Mouse (Mus musculus): ENCODE results near the gene Pdlim5.

Pdlim5 gene

GRCm38 (mm10) chr3:142394796-142395508 is 544 bp downstream of the Pdlim5 start:
- peak; percentile 21 for DNase-seq (ENCODE audit: low spot score)

DNA sequence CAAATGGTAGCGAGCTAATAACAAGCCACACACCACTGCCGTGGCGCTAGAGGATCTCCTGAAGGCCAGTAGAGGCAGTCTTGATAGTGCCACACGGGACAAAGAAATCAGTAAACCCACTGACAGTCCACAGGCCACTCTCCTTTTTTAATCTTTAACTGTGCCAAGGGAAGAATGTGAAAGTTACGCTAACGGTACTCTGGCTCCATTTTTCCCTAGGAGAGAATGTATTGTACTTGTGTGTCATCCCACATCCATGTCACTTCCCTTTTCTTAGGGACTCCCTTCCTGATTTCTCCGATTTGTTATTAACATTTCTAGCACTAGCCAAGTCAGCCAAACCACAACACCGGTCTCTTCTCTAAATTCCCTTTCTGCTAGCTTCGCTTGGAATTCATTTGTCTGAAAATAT is 1.5 kb downstream of the Pdlim5 start:
- DNase-seq (ENCODE audit: low spot score), result no peak

- no peak for DNase-seq (ENCODE audit: low spot score)
Measured at GRCm38 (mm10) chr3:142391531-142391930, 4.0 kb downstream of the Pdlim5 start.

DNA sequence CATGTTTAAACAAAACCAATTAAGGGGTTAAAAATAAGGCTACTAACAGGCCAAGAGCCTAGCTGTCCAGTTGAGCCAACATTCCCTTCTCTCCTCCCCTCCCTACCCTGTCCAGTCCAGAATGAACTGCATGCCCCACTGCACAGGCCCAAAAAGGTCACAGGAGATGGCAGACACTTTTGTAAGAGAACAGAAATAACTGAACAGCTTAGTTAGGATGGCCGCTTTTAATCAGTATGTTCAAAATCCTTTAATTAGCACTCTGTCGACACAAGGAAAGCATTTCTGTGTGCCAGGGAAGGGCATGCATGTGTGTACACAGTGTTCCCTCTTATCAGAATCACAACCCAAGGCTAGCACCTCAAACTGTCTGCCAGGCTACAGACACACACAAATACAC is 5.2 kb downstream of the Pdlim5 start:
- DNase-seq (ENCODE audit: low spot score), result no peak

GRCm38 (mm10) chr3:142388189-142388588 is 7.3 kb downstream of the Pdlim5 start:
- DNase-seq (ENCODE audit: low spot score), result no peak

DNA sequence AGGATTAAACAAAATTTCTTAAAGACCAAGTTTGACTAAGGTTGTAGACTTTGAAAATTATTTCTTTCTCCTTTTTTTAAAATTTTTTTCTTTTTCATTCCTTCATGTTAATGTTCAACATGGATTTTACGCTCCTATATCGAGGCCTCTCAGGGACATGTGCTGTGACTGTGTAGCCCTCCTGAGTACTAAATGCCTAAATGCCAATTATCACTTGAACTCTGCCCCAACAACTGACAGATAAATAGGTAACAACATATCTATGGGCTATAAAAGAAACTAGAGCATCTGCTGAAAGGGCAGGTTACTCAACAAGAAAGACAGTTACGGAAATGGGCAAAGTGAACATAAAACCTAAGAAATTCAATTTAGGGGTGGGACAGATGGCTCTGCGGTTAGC is 9.0 kb downstream of the Pdlim5 start:
- DNase-seq (ENCODE audit: low spot score), result no peak

DNA sequence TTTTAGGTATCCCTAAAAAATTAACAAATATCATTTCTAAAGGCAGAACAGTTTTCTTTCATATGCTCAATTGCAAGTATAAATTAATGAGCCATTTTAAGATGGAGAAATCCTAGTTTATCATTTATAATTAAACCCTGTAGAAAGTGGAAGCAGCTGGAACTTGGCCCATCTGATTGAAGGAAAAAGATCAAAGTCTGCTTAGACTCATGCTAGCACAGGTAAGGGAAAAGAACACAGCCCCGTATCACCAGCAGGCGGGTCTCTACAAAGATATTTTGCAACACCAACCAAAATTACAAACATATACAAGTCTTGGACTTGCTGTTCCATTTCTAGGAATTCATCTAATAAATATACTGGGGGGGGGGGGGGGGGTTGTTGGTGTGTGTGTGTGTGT is 9.8 kb downstream of the Pdlim5 start:
- no peak for DNase-seq (ENCODE audit: low spot score)

DNA sequence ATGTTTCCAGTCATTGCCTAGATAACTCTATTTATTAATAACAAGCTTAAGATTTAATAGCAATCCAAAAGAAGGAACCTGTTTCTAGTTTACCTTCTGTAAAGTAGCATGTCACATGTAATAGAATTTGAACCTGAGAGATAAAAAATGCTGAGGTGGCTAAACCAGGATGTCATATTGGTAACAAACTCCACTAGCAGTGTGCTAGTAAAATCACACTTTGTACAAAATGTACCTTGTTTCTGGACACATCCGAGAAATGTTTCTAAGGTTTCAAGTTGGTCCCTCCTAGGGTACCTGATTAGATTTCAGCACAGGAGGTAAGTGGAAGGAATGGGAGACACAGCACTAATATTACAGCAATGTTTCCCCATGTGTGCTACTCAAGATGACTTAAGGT is 18.9 kb downstream of the Pdlim5 start:
- no peak for DNase-seq (ENCODE audit: low spot score)

DNA sequence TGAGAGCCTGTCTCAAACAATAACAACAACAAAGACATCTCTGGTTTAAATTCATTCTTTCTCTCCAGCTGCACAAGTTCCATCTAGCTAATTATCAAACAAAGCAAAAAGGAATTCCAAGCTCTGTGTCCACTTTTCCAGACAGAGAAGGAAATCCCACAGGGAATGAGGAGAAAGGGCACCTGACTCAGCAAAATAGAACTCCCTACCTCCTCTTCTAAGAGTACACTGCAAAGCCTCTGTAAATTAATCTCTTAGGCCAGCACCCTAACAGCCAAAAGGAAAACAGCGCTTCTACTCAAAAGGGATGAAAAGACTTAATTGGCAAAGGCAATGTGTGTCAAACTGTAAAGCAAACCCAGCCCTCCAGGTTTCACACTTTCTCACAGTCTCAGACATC is 20.4 kb downstream of the Pdlim5 start:
- DNase-seq (ENCODE audit: low spot score), result no peak

GRCm38 (mm10) chr3:142372465-142373147 is 22.9 kb downstream of the Pdlim5 start:
- no peak for DNase-seq (ENCODE audit: low spot score)

GRCm38 (mm10) chr3:142368411-142368810 is 27.1 kb downstream of the Pdlim5 start:
- no peak for DNase-seq (ENCODE audit: low spot score)

DNA sequence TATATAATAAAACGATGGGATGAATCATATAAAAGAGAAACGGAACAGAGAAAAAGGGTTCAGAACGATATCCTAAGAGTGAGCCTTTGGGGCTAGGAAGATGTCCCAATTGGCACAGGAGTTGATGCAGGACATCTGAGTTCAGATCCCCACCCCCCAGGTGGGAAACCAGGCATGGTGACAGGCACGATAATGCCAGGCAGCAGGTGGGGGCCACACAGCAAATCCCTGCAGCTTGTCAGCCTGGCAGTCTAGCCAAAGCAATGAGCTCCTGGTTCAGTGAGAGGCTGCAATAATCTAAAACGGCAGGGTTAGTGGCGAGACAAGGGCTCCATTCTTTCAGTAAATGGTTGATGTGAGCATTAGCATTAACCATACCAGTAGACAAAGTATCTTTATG is 33.4 kb downstream of the Pdlim5 start:
- no peak for DNase-seq (ENCODE audit: low spot score)

- no peak for DNase-seq (ENCODE audit: low spot score)
Measured at GRCm38 (mm10) chr3:142358951-142359350, 36.5 kb downstream of the Pdlim5 start.

DNA sequence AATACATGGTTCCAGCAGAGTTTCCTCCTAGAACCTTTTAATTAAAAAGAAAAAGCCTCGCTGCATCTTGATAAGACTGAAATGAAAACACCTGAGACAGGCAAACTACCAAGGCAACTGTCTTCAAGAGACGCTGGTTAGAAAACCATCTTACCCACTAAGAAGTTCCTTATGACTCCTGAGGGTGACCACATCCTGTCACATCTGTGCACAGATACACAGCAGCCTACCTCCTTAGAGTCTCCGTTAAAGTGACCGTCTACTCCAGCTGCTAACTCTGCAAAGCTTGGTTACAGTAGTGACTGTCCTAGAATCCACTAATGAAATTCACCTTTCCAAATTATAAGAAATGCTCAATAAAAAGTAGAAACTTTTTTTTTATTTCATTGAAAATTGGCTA is 38.8 kb downstream of the Pdlim5 start:
- no peak for DNase-seq (ENCODE audit: low spot score)

DNA sequence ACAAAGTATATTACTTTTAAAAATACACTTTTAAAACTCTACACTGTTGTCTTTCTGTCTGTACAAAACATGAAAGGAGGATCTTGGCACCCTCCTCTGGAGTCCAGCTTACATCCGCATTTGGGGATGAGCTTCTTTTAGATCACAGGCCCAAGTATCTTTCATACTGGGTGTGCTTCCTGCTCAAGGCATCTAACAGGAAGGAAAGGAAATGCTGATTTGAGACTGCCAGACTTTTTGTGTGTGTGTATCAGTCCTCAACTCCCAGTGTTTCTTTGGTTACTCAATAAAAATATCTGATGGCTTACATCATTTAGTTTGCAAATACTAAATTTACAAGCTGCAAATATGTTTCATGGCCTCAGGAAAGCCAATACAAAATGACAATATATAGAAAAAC is 42.3 kb downstream of the Pdlim5 start:
- no peak for DNase-seq (ENCODE audit: low spot score)

GRCm38 (mm10) chr3:142350513-142350912 is 45.0 kb downstream of the Pdlim5 start:
- DNase-seq (ENCODE audit: low spot score), result no peak

DNA sequence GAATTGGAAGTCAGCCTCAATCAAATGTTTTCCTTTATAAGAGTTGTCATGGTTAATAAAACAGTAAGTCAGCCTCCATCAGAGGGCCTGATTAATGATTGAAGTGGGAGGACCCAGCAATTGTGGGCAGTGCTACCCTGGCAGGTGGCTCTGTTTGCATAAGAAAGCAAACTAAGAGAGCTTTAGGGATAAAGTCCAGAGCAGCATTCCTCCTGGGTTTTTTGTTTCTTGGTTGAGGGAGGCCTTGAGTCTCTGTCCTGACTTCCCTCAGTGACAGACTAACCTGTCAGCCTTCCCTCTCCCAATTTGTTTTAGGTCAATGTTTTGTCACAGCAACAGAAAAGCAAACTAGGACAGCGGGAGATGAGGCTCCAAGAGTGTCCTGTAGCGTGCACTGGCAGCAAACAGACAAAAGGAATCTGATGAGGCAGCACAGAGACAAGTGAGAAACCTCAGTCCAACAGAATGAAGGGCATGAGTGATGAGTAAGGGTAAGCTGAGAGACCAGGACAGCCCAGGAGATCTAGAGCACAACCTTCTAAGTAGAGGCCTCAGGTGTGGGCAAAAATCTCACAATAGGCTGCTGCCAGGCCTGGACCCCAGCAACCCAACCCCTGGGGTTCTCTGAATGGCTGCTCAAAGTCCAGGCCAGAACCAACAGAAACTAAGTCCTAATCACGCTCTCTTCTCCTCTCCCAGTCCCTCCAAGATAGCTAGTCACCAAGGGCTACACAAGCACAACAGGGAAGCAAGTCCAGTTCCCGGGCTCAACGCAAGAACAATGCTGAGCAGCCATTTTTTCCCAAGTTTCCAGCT is 46.5 kb downstream of the Pdlim5 start:
- DNase-seq (ENCODE audit: low spot score), result no peak

DNA sequence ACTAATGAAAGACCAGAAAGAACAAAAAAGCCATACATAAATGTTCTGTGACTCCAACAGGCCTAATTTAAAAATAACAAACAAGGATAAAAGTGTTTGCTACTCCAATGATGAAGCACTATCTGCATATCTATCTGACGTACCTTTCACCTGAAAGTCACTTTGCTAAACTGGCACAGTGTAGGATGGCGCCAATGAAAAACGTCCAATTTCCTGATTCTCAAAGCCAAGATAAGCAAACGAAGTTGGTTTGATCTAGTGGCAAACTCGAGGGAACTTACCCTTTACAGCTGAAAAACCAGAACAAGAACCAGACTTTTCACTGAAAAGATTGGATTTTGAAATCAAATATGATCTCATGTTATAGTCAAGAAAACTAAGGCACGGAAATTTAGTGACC is 49.2 kb downstream of the Pdlim5 start:
- no peak for DNase-seq (ENCODE audit: low spot score)

DNA sequence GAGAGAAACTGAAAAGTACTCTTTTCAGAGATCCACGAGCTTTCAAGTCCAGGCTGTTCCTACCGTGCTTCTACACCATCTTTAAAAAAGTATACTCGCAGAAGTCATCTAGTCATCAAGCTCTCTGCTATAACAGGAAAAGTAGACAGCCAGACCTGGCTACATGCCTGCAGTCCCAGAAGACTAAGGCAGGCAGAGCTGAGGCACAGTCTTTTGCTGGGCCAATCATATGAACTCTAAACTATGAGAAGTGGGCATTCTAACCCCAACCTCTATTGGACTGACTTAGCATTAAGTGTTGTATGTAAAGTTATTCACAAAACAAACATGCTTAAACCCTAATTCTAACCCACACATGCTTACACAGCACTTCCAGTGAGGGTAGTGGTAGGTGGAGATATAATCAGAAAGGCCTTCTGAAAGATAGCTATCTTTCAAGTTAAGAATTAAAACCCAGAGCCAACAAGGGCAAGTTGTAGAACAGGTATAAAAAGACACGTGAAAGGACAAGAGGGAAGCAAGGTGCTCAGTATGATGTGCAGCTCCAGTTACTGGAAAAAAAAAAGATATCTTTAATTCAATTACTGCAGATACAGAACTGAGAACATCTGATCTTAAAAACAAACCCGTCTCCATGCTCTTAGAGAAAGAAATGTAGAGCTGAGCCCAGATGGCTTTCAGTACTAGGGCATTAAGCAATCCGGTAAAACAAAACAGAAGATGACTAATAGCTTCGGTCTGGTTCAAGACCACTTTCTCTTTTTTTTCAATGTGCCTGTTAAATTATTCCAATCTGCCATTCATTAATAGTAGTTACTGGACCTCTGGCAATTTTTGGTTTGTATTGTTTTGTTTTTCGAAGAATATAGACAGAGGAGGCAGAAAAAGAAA is 50.0 kb downstream of the Pdlim5 start:
- DNase-seq (ENCODE audit: low spot score), result no peak

DNA sequence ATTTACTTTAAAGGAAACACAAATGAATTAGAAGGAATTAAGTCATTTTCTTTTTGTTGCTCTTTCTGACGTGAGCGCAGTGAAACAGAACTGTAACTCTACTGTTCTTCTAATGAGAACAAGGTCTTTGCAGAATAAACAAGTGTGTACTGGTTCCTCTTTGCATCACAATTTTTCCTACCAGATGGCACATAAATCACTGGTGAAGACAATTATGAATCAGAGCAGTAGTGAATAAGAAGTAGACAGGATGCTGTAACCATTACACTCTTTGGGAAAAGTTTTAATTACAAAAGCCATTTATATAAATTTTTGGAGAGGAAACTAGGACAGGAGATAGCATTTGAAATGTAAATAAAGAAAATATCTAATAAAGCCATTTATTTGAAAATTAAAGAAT is 51.7 kb downstream of the Pdlim5 start:
- DNase-seq (ENCODE audit: low spot score), result no peak

DNA sequence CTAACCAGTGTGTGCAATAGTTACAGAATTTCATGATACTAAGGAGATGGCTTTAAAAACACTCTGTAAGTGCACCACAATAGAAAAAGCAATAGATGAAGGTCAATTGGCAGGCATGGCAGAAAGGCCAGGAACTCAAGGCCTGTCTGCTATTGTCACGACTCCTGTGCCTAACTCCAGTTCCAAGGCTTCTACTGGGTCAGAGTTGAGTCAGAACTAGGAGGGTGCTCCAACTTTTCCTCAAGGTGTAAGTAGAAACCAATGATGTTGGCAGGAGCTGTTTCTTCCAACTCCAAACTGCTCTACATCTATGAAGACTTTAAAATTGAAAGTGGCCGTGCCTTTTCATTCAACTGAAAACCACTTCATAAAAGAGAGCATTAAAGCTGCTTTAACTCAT is 54.8 kb downstream of the Pdlim5 start:
- no peak for DNase-seq (ENCODE audit: low spot score)
